Mouse (Mus musculus) stomach, embryonic 14.5 days (tissue): ENCODE data around the gene Lingo2. TPM values are rescaled to one million over a fixed set of nuclear protein-coding genes. Genes with fewer than 3 reads are reported as not detected.

Experiments
- ATAC-seq: fragments of 200-750 bp; cut with Nextera tagmentation; 2 replicates; pipeline ENCODE4 v1.8.0; 2017; ENCODE audit warnings: low read depth, moderate TSS enrichment; ENCODE audit not compliant: insufficient number of reproducible peaks, insufficient read depth, low FRiP score
- H3K27ac ChIP-seq: fragments of 300-500 bp; sonication (generic); 2 replicates; pipeline ENCODE4 v1.5.1; 2014; ENCODE audit warnings: mild to moderate bottlenecking, low read length, moderate library complexity, mixed read lengths
- H3K27me3 ChIP-seq: fragments of 300-500 bp; sonication (generic); 2 replicates; pipeline ENCODE4 v1.6.1; 2014; ENCODE audit warnings: low read length, control low read depth, mixed read lengths; ENCODE audit not compliant: control insufficient read depth, insufficient read depth
- H3K36me3 ChIP-seq: fragments of 300-500 bp; sonication (generic); 2 replicates; pipeline ENCODE4 v1.6.1; 2014; ENCODE audit warnings: mild to moderate bottlenecking, control low read depth, low read length, moderate library complexity, mixed read lengths; ENCODE audit not compliant: control insufficient read depth, insufficient read depth
- H3K4me1 ChIP-seq: fragments of 300-500 bp; sonication (generic); 2 replicates; pipeline ENCODE4 v1.6.1; 2014; ENCODE audit warnings: low read length, control low read depth, mixed read lengths; ENCODE audit not compliant: control insufficient read depth, insufficient read depth
- H3K4me2 ChIP-seq: fragments of 300-500 bp; sonication (generic); replicated peaks from 2 replicates; pipeline ENCODE4 v1.6.1; 2014; ENCODE audit warnings: low read depth, low read length, control low read depth
- H3K4me3 ChIP-seq: fragments of 300-500 bp; sonication (generic); 2 replicates; pipeline ENCODE4 v1.5.1; 2014; ENCODE audit warnings: low read depth, low read length, control low read depth
- H3K9ac ChIP-seq: fragments of 300-500 bp; sonication (generic); replicated peaks from 2 replicates; pipeline ENCODE4 v1.6.1; 2014; ENCODE audit warnings: low read depth, mild to moderate bottlenecking, control low read depth, low read length, moderate library complexity, mixed read lengths
- H3K9me3 ChIP-seq: fragments of 300-500 bp; sonication (generic); 2 replicates; pipeline ENCODE4 v1.6.1; 2016; ENCODE audit warnings: low read depth, low read length, control low read depth; ENCODE audit not compliant: control insufficient read depth
- WGBS: fragments of 180-500 bp; shearing (Covaris S2); extraction: QIAGEN DNeasy Blood & Tissue Kit; methylation state at CpG from one replicate; pipeline ENCODE4 v1.1.7; 2014; 5-methylcytosine and 5-hydroxymethylcytosine counted together
- polyA plus RNA-seq: library from polyadenylated mRNA; unstranded; fragments of >200 nt; fragmentation: Nextera tagmentation; extraction: Ambion mirVana; gene quantifications from 2 replicates; pipeline ENCODE4 v1.2.1, GENCODE M21; 2014

Gene Lingo2
- polyA plus RNA-seq, 1 experiment from 2014 or later, result 2.0 TPM

- Histone ChIP-seq H3K36me3 (no peaks in the 10 kb centered on the region), H3K9me3 (no peaks in the 10 kb centered on the region), H3K9ac (no peak overlapping the region), H3K4me1 (no peaks in the 10 kb centered on the region), H3K27ac (no peak overlapping the region), H3K4me2 (no peak overlapping the region), H3K4me3 (no peak overlapping the region), H3K27me3 (no peaks in the 10 kb centered on the region)
- ATAC-seq, result no peak
- WGBS, result 53% methylated on average over 4 of the region's 4 CpGs
Measured at GRCm38 (mm10) chr4:36014181-36014580, 937.4 kb downstream of the Lingo2 start.

GRCm38 (mm10) chr4:35992005-35992763 is 959.4 kb downstream of the Lingo2 start:
- 77% methylated on average over 2 of the region's 2 CpGs for WGBS
- no peak overlapping the region for H3K27ac ChIP-seq
- no peaks in the 10 kb centered on the region for H3K4me1 ChIP-seq
- H3K36me3 ChIP-seq, result no peaks in the 10 kb centered on the region
- H3K9me3 ChIP-seq, result no peaks in the 10 kb centered on the region
- no peak overlapping the region for H3K9ac ChIP-seq
- no peak overlapping the region for H3K4me3 ChIP-seq
- ATAC-seq, result no peak
- no peak overlapping the region for H3K4me2 ChIP-seq
- no peaks in the 10 kb centered on the region for H3K27me3 ChIP-seq

- Histone ChIP-seq H3K36me3 (no peaks in the 10 kb centered on the region), H3K27ac (no peak overlapping the region), H3K4me3 (no peak overlapping the region), H3K9me3 (no peaks in the 10 kb centered on the region), H3K4me1 (no peaks in the 10 kb centered on the region), H3K9ac (no peak overlapping the region), H3K4me2 (no peak overlapping the region), H3K27me3 (no peaks in the 10 kb centered on the region)
- no peak for ATAC-seq
- WGBS, result 87% methylated on average over 6 of the region's 6 CpGs
Measured at GRCm38 (mm10) chr4:35986012-35986411, 965.5 kb downstream of the Lingo2 start.

- no peaks in the 10 kb centered on the region for H3K4me1 ChIP-seq
- WGBS, result 80% methylated on average over 4 of the region's 4 CpGs
- H3K27me3 ChIP-seq, result no peaks in the 10 kb centered on the region
- H3K9ac ChIP-seq, result no peak overlapping the region
- no peaks in the 10 kb centered on the region for H3K9me3 ChIP-seq
- no peak overlapping the region for H3K4me2 ChIP-seq
- H3K36me3 ChIP-seq, result no peaks in the 10 kb centered on the region
- no peak for ATAC-seq
- no peak overlapping the region for H3K27ac ChIP-seq
- no peak overlapping the region for H3K4me3 ChIP-seq
Measured at GRCm38 (mm10) chr4:35963532-35963931, 988.0 kb downstream of the Lingo2 start.

- H3K27me3 ChIP-seq, result no peaks in the 10 kb centered on the region
- H3K36me3 ChIP-seq, result no peaks in the 10 kb centered on the region
- H3K4me3 ChIP-seq, result no peak overlapping the region
- no peaks in the 10 kb centered on the region for H3K9me3 ChIP-seq
- no peak overlapping the region for H3K4me2 ChIP-seq
- no peak for ATAC-seq
- no peaks in the 10 kb centered on the region for H3K4me1 ChIP-seq
- H3K27ac ChIP-seq, result no peak overlapping the region
- H3K9ac ChIP-seq, result no peak overlapping the region
Measured at GRCm38 (mm10) chr4:35951894-35952293, 999.7 kb downstream of the Lingo2 start.

- ATAC-seq, result no peak
- WGBS, result 90% methylated on average over 3 of the region's 3 CpGs
- H3K4me1 ChIP-seq, result no peaks in the 10 kb centered on the region
- no peak overlapping the region for H3K4me2 ChIP-seq
- H3K4me3 ChIP-seq, result no peak overlapping the region
- no peak overlapping the region for H3K9ac ChIP-seq
- H3K27me3 ChIP-seq, result no peaks in the 10 kb centered on the region
- H3K27ac ChIP-seq, result no peak overlapping the region
- H3K9me3 ChIP-seq, result no peaks in the 10 kb centered on the region
- no peaks in the 10 kb centered on the region for H3K36me3 ChIP-seq
Measured at GRCm38 (mm10) chr4:35951251-35951650, 1000.3 kb downstream of the Lingo2 start.

GRCm38 (mm10) chr4:35934056-35934661 is 1017.4 kb downstream of the Lingo2 start:
- no peak for ATAC-seq
- 50% methylated on average over 4 of the region's 4 CpGs for WGBS

GRCm38 (mm10) chr4:35927722-35928121 is 1023.8 kb downstream of the Lingo2 start:
- H3K27me3 ChIP-seq, result no peaks in the 10 kb centered on the region
- H3K4me2 ChIP-seq, result no peak overlapping the region
- 82% methylated on average over 2 of the region's 2 CpGs for WGBS
- H3K9ac ChIP-seq, result no peak overlapping the region
- H3K9me3 ChIP-seq, result no peaks in the 10 kb centered on the region
- no peaks in the 10 kb centered on the region for H3K4me1 ChIP-seq
- no peak for ATAC-seq
- H3K4me3 ChIP-seq, result no peak overlapping the region
- H3K27ac ChIP-seq, result no peak overlapping the region
- H3K36me3 ChIP-seq, result no peaks in the 10 kb centered on the region

More at GRCm38 (mm10) chr4:35934056-35934661, 1017.4 kb downstream of the Lingo2 start:
- Histone ChIP-seq H3K4me3 (no peak overlapping the region), H3K4me1 (no peaks in the 10 kb centered on the region), H3K9ac (no peak overlapping the region), H3K27ac (no peak overlapping the region), H3K4me2 (no peak overlapping the region), H3K27me3 (no peaks in the 10 kb centered on the region), H3K36me3 (no peaks in the 10 kb centered on the region), H3K9me3 (no peaks in the 10 kb centered on the region)
